Mouse (Mus musculus) midbrain, embryonic 16.5 days (tissue): ENCODE measurements around the gene Rnf144a. TPM values are rescaled to one million over a fixed set of nuclear protein-coding genes. Genes with fewer than 3 reads are reported as not detected.
A peak's percentile ranks its signal among the peaks of the same experiment; 100 is the strongest.

Experiments
- ATAC-seq: fragments of 200-750 bp; cut with Nextera tagmentation; 2 replicates; pipeline ENCODE4 v1.8.0; 2017; ENCODE audit warnings: moderate TSS enrichment
- H3K27ac ChIP-seq: fragments of 300-500 bp; sonication (generic); 2 replicates; pipeline ENCODE4 v1.5.1; 2014; ENCODE audit warnings: mild to moderate bottlenecking, low read length, mixed read lengths
- H3K27me3 ChIP-seq: fragments of 300-500 bp; sonication (generic); 2 replicates; pipeline ENCODE4 v1.6.1; 2014; ENCODE audit warnings: low read depth, low read length, mixed read lengths; ENCODE audit not compliant: control insufficient read depth, insufficient read depth
- H3K36me3 ChIP-seq: fragments of 300-500 bp; sonication (generic); 2 replicates; pipeline ENCODE4 v1.6.1; 2014; ENCODE audit warnings: mild to moderate bottlenecking, low read length, moderate library complexity, mixed read lengths; ENCODE audit not compliant: control insufficient read depth, insufficient read depth
- H3K4me1 ChIP-seq: fragments of 300-500 bp; sonication (generic); 2 replicates; pipeline ENCODE4 v1.6.1; 2014; ENCODE audit warnings: mild to moderate bottlenecking, low read length, mixed read lengths; ENCODE audit not compliant: control insufficient read depth, insufficient read depth
- H3K4me2 ChIP-seq: fragments of 300-500 bp; sonication (generic); 2 replicates; pipeline ENCODE4 v1.6.1; 2014; ENCODE audit warnings: mild to moderate bottlenecking, low read length, mixed read lengths
- H3K4me3 ChIP-seq: fragments of 300-500 bp; sonication (generic); 2 replicates; pipeline ENCODE4 v1.5.1; 2014; ENCODE audit warnings: low read depth, mild to moderate bottlenecking, low read length, moderate library complexity, mixed read lengths
- H3K9ac ChIP-seq: fragments of 300-500 bp; sonication (generic); 2 replicates; pipeline ENCODE4 v1.6.1; 2014; ENCODE audit warnings: low read depth, low read length, mixed read lengths
- H3K9me3 ChIP-seq: fragments of 300-500 bp; sonication (generic); replicated peaks from 2 replicates; pipeline ENCODE4 v1.6.1; 2014; ENCODE audit warnings: mild to moderate bottlenecking, low read length, mixed read lengths; ENCODE audit not compliant: control insufficient read depth, poor library complexity, severe bottlenecking
- WGBS: fragments of 180-500 bp; shearing (Covaris S2); extraction: QIAGEN DNeasy Blood & Tissue Kit; methylation state at CpG from one replicate; pipeline ENCODE4 v1.1.7; 2014; 5-methylcytosine and 5-hydroxymethylcytosine counted together
- polyA plus RNA-seq: library from polyadenylated mRNA; unstranded; fragments of >200 nt; fragmentation: Nextera tagmentation; extraction: Ambion mirVana; gene quantifications from 2 replicates; pipeline ENCODE4 v1.2.1, GENCODE M21; 2015

Rnf144a gene
- polyA plus RNA-seq, 1 experiment from 2014 or later, result 25.7 TPM

GRCm38 (mm10) chr12:26351321-26351720, 63.7 kb downstream of the Rnf144a start:
- Histone ChIP-seq H3K4me1 (peaks cover 2% of the 10 kb centered on the region; the same call in 1 of the 2 replicates), H3K27me3 (no peaks in the 10 kb centered on the region), H3K9me3 (no peaks in the 10 kb centered on the region), H3K36me3 (no peaks in the 10 kb centered on the region), H3K27ac (0 out of 2 replicates have a peak overlapping the region, but pooled peaks have one; percentile 41), H3K4me3 (no peak overlapping the region), H3K9ac (no peak overlapping the region), H3K4me2 (no peak overlapping the region)
- WGBS, result 37% methylated on average over 3 of the region's 3 CpGs
- no peak for ATAC-seq

GRCm38 (mm10) chr12:26344408-26344807, 70.6 kb downstream of the Rnf144a start:
- H3K9me3 ChIP-seq, result no peaks in the 10 kb centered on the region
- H3K4me2 ChIP-seq, result no peak overlapping the region
- no peak overlapping the region for H3K4me3 ChIP-seq
- WGBS, result 97% methylated on average over 5 of the region's 5 CpGs
- no peaks in the 10 kb centered on the region for H3K27me3 ChIP-seq
- no peak for ATAC-seq
- H3K27ac ChIP-seq, result no peak overlapping the region
- no peak overlapping the region for H3K9ac ChIP-seq
- no peaks in the 10 kb centered on the region for H3K36me3 ChIP-seq
- H3K4me1 ChIP-seq, result peaks cover 3% of the 10 kb centered on the region; the same call in 1 of the 2 replicates

DNA sequence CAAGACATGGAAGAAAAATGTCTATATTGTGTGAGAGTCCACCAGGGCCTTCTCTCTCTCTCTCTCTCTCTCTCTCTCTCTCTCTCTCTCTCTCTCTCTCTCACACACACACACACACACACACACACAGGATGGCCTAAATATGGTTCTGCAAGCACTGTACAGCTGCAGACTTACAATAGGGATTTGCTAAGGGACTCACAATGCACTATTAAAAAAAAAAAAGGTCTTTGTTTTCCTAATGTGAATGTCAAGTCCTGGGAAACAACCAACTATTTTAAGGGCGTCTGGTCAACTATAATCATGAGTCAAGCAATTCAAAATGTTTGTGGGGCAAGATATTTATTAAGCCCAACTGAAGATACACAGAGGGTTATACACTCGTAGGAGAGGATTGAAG, 71.9 kb downstream of the Rnf144a start:
- Histone ChIP-seq H3K4me2 (no peak overlapping the region), H3K36me3 (no peaks in the 10 kb centered on the region), H3K4me1 (peaks cover 3% of the 10 kb centered on the region; the same call in 1 of the 2 replicates), H3K9me3 (no peaks in the 10 kb centered on the region), H3K27me3 (no peaks in the 10 kb centered on the region), H3K27ac (no peak overlapping the region), H3K4me3 (no peak overlapping the region), H3K9ac (no peak overlapping the region)
- 63% methylated on average over 2 of the region's 2 CpGs for WGBS
- no peak for ATAC-seq

DNA sequence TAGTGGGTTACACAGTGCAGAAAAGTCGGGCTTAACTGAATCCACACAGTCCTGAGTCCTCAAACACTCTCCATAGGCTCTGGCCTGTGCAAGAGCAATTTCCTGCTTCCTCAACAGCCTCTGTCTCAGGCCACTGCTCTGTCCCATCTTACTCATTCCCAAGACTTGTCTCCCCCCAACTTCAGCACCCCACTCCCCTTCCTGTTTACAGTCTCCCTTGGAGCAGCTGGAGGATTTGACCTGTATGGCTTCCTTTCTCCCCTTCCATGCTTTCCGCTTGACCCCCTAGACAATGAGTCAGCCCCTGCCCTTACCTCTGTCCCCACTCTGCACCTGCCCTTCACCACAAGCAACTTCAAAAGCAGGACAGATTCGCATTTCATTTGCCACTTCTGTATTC, 72.4 kb downstream of the Rnf144a start:
- Histone ChIP-seq H3K4me3 (no peak overlapping the region), H3K4me2 (no peak overlapping the region), H3K4me1 (peaks cover 3% of the 10 kb centered on the region; the same call in 1 of the 2 replicates), H3K27ac (no peak overlapping the region), H3K9me3 (no peaks in the 10 kb centered on the region), H3K27me3 (no peaks in the 10 kb centered on the region), H3K36me3 (no peaks in the 10 kb centered on the region), H3K9ac (no peak overlapping the region)
- ATAC-seq, result no peak
- WGBS, result 87% methylated on average over 3 of the region's 3 CpGs

DNA sequence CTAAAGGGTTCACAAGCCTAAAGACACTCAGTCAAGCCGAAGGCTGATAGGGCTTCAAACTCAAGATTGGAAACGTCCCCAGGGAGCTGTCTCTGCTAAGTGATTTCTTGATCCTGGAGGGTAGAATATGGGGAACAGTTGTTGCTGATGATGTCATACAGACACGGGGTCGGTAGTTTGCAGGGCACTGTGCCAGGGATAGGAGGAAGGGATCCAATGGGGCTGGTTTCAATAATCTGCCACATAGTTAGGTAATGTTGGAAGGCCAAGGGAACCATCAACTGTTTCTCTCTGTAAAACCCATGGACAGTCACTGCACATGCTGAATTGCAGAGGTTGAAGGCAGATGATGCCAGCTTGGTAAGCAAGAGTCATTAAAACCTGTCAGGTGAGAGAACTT, 73.0 kb downstream of the Rnf144a start:
- no peaks in the 10 kb centered on the region for H3K9me3 ChIP-seq
- no peak overlapping the region for H3K9ac ChIP-seq
- H3K27ac ChIP-seq, result no peak overlapping the region
- peaks cover 3% of the 10 kb centered on the region; the same call in 1 of the 2 replicates for H3K4me1 ChIP-seq
- WGBS, result 86% methylated on average over 4 of the region's 4 CpGs
- H3K4me2 ChIP-seq, result no peak overlapping the region
- no peak for ATAC-seq
- no peaks in the 10 kb centered on the region for H3K27me3 ChIP-seq
- no peaks in the 10 kb centered on the region for H3K36me3 ChIP-seq
- H3K4me3 ChIP-seq, result no peak overlapping the region

DNA sequence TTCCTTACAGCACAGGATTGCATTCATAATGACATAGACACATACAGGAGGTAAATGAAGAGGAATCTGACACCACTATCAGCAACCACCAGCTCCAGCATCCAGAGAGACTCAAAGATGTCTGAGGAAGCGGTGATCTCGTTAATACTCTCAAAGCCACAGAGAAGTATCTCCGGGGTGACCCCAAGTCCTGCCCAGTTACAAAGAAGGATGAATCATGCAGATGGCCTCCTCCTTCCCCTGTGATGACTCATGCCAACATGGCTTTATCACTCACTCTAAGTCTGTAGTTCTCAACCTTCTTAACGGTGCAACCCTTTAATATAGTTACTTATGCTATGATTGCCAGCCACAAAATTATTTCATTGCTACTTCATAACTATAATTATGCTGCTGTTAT, 74.4 kb downstream of the Rnf144a start:
- Histone ChIP-seq H3K4me3 (no peak overlapping the region), H3K9ac (no peak overlapping the region), H3K27me3 (no peaks in the 10 kb centered on the region), H3K9me3 (no peaks in the 10 kb centered on the region), H3K36me3 (no peaks in the 10 kb centered on the region), H3K4me1 (peaks cover 2% of the 10 kb centered on the region; the same call in 1 of the 2 replicates), H3K4me2 (no peak overlapping the region), H3K27ac (no peak overlapping the region)
- WGBS, result 88% methylated on average over 4 of the region's 4 CpGs
- ATAC-seq, result no peak

GRCm38 (mm10) chr12:26339886-26340285, 75.2 kb downstream of the Rnf144a start:
- H3K9me3 ChIP-seq, result no peaks in the 10 kb centered on the region
- H3K27ac ChIP-seq, result no peak overlapping the region
- H3K4me3 ChIP-seq, result no peak overlapping the region
- H3K4me1 ChIP-seq, result no peaks in the 10 kb centered on the region
- H3K36me3 ChIP-seq, result no peaks in the 10 kb centered on the region
- ATAC-seq, result no peak
- no peak overlapping the region for H3K4me2 ChIP-seq
- H3K27me3 ChIP-seq, result no peaks in the 10 kb centered on the region
- H3K9ac ChIP-seq, result no peak overlapping the region

DNA sequence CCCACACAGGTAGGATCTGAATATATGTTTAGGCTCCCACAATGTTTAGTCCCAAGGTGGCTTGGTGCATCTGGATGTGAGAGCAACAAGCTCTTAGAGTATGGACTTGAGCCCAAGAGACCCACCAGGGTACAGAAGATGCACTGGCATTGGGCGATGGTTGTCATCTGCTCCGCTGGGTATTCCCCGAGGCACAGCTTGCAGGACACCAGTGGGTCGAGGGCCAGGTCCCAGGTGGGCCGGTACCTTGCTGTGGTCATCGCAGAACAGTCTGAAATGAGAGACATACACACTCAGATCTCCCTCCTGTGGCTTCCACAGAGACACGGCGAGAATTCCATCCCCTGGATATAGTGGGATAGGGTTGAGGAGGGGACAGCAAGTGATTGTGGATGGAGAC, 75.9 kb downstream of the Rnf144a start:
- Histone ChIP-seq H3K27me3 (no peaks in the 10 kb centered on the region), H3K4me3 (no peak overlapping the region), H3K4me2 (no peak overlapping the region), H3K36me3 (no peaks in the 10 kb centered on the region), H3K9ac (no peak overlapping the region), H3K4me1 (no peaks in the 10 kb centered on the region), H3K9me3 (no peaks in the 10 kb centered on the region), H3K27ac (no peak overlapping the region)
- WGBS, result 96% methylated on average over 8 of the region's 8 CpGs
- ATAC-seq, result no peak

DNA sequence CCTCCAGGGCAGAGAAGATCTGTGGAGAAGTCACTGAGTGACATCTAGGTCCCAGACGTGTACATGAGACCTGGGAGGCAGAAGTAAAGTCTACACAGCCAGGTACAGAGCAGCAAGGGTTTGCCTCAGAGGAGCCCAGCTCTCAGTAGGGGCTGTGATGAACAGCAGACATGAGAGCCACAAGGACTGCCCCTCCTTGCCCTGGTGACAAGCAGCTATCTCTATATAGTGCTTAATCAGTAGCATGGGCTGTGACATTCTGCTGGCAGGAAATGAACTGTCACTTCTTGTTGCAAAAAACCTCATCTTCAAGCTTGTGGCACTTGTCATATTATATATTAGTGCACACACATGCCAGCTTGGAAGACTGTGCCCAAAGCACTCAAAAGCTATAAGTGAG, 81.4 kb downstream of the Rnf144a start:
- Histone ChIP-seq H3K36me3 (no peaks in the 10 kb centered on the region), H3K4me1 (no peaks in the 10 kb centered on the region; the same call in 1 of the 2 replicates), H3K9ac (no peak overlapping the region), H3K4me3 (no peak overlapping the region), H3K27ac (peak overlapping the region; percentile 29), H3K27me3 (no peaks in the 10 kb centered on the region), H3K9me3 (no peaks in the 10 kb centered on the region), H3K4me2 (no peak overlapping the region)
- 87% methylated on average over 1 of the region's 1 CpGs for WGBS
- ATAC-seq, result peak; percentile 52
